Mouse (Mus musculus): ENCODE data around the gene Cradd. TPM values are rescaled to one million over a fixed set of nuclear protein-coding genes. Genes with fewer than 3 reads are reported as not detected.

Cradd gene
- polyA plus RNA-seq, 1 experiment from 2014 or later, result 7.6 TPM

DNA sequence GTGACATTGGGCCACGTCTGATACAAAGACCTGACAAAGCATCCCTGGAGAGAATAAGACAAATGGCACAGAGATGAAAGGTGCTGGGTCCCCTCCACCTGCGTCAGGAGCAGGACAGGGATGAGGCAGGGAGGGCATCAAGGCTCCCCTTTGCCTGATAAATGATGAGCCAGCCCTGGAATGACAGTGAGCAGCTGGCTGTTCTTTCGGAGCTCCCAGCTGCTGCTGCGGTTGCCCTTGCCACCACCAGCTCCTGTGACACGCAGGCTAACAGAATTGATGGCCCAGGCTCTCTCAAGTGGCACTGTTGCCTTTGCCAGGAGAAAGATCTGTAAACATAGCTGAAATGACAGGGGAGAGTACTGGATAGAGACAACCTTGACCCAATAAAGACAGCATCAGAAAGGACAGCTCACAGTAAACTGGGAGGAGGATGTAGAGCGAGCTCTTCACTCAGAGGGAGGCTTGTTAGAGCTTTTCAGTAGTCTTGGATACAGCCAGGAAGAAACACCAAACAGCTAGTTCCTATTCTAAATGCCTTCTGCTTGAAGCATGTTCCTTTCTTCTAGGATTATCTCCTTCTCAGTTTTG, 31.8 kb upstream of the Cradd start:
- Histone ChIP-seq H3K27ac (no peak overlapping the region), H3K27me3 (no peaks in the 10 kb centered on the region), H3K4me1 (replicated peaks) (no peaks in the 10 kb centered on the region), H3K9me3 (replicated peaks) (no peaks in the 10 kb centered on the region), H3K9ac (no peak overlapping the region), H3K4me3 (no peak overlapping the region), H3K4me2 (no peak overlapping the region), H3K36me3 (no peaks in the 10 kb centered on the region)
- no peak for ATAC-seq (replicated peaks; ENCODE audit: insufficient number of reproducible peaks, insufficient read depth, low FRiP score, low read depth)
- 36% methylated on average over 6 of the region's 6 CpGs for WGBS

DNA sequence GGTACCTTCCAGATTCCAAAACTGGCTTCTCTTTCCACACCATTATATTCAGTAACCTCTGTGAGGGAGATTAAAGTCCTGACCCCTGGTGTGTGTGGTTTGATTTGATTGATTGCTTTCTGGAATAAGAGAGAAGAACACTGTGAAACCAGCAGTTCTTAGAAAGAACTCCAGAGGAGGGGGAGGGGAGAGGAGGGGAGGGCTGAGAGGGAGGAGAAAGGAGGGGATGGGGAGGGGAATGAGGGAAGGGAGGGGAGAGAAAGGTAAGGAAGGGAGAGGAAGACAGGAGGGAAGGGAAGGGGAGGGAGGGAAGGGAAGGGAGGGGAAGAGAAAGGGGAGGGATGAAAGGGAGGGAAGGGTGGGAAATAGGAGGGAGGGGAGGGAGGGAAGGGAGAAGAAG, 30.7 kb upstream of the Cradd start:
- no peaks in the 10 kb centered on the region for H3K9me3 ChIP-seq (replicated peaks)
- H3K9ac ChIP-seq, result no peak overlapping the region
- no peak overlapping the region for H3K4me3 ChIP-seq
- H3K27ac ChIP-seq, result no peak overlapping the region
- no peaks in the 10 kb centered on the region for H3K36me3 ChIP-seq
- H3K4me2 ChIP-seq, result no peak overlapping the region
- no peaks in the 10 kb centered on the region for H3K4me1 ChIP-seq (replicated peaks)
- H3K27me3 ChIP-seq, result no peaks in the 10 kb centered on the region
- ATAC-seq (replicated peaks; ENCODE audit: insufficient number of reproducible peaks, insufficient read depth, low FRiP score, low read depth), result no peak

DNA sequence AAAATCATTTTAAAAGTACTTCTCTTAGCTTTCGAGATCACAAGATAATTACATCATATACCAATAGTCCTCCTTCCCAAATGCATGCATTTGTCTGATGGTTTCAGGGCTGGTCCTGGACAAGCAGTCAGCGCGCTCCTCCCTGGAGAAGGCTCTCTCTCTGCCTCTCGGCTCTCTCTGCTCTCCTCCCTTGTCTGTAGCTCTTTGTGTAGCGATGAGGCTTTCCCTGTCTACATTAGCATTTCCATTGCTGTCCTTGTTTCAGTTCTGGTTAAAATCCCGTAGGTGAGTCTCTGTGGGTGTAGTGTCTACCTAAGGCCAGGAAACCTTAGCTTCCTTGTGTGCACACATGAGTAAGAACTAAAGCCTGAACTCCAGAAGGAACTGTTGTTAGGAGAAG, 30.1 kb upstream of the Cradd start:
- Histone ChIP-seq H3K9ac (no peak overlapping the region), H3K4me3 (no peak overlapping the region), H3K9me3 (replicated peaks) (no peaks in the 10 kb centered on the region), H3K4me2 (no peak overlapping the region), H3K36me3 (no peaks in the 10 kb centered on the region), H3K27ac (no peak overlapping the region), H3K4me1 (replicated peaks) (no peaks in the 10 kb centered on the region), H3K27me3 (no peaks in the 10 kb centered on the region)
- ATAC-seq (replicated peaks; ENCODE audit: insufficient number of reproducible peaks, insufficient read depth, low FRiP score, low read depth), result no peak
- 85% methylated on average over 6 of the region's 6 CpGs for WGBS

DNA sequence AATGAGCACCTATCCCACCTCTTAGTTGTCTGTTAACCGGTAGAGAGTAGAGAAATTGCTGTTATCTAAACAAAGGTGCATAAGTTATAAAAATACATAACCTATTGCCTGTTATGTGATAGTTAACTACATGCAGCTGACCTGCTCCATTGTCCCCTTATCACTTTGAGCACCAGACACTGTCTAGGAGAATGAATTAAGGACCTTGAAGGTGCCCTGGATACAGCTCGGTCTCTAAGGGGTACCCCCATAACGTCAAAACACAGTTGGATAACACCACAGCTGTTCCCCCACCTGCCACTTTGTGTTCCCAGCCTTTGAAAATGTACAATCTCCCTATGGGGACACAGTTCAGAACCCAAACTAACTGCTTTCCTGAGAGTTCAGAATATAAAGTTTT, 24.5 kb upstream of the Cradd start:
- Histone ChIP-seq H3K27me3 (no peaks in the 10 kb centered on the region), H3K4me3 (no peak overlapping the region), H3K4me1 (replicated peaks) (no peaks in the 10 kb centered on the region), H3K27ac (no peak overlapping the region), H3K9me3 (replicated peaks) (no peaks in the 10 kb centered on the region), H3K36me3 (no peaks in the 10 kb centered on the region), H3K9ac (no peak overlapping the region), H3K4me2 (no peak overlapping the region)
- no peak for ATAC-seq (replicated peaks; ENCODE audit: insufficient number of reproducible peaks, insufficient read depth, low FRiP score, low read depth)
- WGBS, result 55% methylated on average over 3 of the region's 3 CpGs

DNA sequence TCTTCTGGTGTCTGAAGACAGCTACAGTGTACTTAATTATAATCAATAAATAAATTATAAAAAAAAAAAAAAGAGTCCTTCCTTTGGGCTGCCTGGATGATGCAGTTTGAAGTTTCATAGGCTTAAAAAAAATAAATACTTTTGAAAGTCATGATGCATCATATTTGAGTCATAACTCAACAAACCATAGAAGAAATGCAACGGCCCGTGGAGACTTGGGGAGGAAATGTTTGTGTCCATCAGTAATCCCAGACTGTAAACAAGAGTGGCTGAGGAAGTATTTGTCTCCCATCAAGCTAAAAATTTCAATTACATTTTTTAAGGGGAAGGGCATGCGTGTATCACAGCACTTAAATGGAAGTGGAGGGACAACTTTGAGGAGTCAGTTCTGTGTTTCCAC, 23.8 kb upstream of the Cradd start:
- Histone ChIP-seq H3K4me3 (no peak overlapping the region), H3K9me3 (replicated peaks) (no peaks in the 10 kb centered on the region), H3K9ac (no peak overlapping the region), H3K27ac (no peak overlapping the region), H3K4me2 (no peak overlapping the region), H3K36me3 (no peaks in the 10 kb centered on the region), H3K4me1 (replicated peaks) (no peaks in the 10 kb centered on the region), H3K27me3 (no peaks in the 10 kb centered on the region)
- WGBS, result 90% methylated on average over 3 of the region's 3 CpGs
- ATAC-seq (replicated peaks; ENCODE audit: insufficient number of reproducible peaks, insufficient read depth, low FRiP score, low read depth), result no peak

DNA sequence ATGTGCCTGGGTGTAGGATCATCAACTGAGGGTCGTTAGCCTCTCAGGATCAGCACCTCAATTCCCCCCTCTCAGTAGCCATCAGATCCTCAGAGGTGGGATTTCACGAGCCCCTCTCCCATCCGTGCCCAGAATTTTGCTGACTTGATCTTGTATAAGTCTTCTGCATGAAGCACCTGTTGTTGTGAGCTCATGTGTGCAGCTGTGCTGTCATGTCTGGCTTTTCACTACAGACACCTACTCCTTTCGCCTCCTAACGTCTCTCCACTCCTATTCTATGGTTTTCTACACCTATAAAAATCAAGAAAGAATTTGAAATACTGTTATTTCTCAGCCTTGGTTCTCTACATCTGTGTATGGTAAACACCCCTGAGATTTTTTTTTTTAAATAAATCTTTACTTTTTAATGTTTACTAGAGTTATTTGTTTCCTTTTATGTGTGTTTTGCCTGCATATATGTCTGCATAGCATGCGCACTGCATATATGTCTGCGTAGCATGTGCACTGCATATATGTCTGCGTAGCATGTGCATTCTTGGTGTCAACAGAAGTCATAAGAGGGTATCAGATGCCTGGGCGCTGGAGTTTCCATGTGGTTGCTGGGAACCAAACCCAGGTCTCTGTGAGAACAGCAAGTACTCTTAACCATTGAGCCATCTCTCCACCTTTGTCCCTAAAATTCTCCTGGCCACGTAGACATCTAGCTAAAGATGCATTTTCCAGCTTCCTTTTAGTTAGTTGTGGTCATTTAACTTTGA, 19.1 kb upstream of the Cradd start:
- Histone ChIP-seq H3K9ac (no peak overlapping the region), H3K4me1 (replicated peaks) (no peaks in the 10 kb centered on the region), H3K4me2 (no peak overlapping the region), H3K27me3 (no peaks in the 10 kb centered on the region), H3K27ac (no peak overlapping the region), H3K9me3 (replicated peaks) (no peaks in the 10 kb centered on the region), H3K36me3 (no peaks in the 10 kb centered on the region), H3K4me3 (no peak overlapping the region)
- WGBS, result 80% methylated on average over 10 of the region's 10 CpGs
- ATAC-seq (replicated peaks; ENCODE audit: insufficient number of reproducible peaks, insufficient read depth, low FRiP score, low read depth), result no peak

DNA sequence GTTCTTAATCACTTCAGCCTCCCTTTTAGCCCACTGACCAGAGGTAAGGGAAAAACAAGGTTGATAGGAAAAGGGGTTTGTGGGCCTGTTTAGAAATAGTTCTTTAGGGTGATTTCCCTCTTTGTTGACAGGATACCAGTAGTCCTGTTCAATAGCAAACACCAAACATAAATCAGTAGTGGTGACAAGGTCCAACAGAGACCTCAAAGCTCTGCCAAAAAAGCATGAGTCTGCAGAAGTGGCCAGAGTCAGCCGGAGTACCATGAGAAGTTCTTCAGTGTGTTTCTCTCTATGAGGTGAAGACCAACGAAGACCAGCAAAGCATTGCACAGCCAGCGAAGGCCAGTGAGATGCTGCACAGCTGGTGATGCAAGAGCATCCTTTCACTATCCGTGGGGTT, 16.7 kb upstream of the Cradd start:
- Histone ChIP-seq H3K27me3 (no peaks in the 10 kb centered on the region), H3K4me1 (replicated peaks) (peaks cover 10% of the 10 kb centered on the region), H3K9ac (no peak overlapping the region), H3K4me3 (no peak overlapping the region), H3K27ac (no peak overlapping the region), H3K4me2 (no peak overlapping the region), H3K36me3 (no peaks in the 10 kb centered on the region), H3K9me3 (replicated peaks) (no peaks in the 10 kb centered on the region)
- no peak for ATAC-seq (replicated peaks; ENCODE audit: insufficient number of reproducible peaks, insufficient read depth, low FRiP score, low read depth)
- 87% methylated on average over 4 of the region's 4 CpGs for WGBS

DNA sequence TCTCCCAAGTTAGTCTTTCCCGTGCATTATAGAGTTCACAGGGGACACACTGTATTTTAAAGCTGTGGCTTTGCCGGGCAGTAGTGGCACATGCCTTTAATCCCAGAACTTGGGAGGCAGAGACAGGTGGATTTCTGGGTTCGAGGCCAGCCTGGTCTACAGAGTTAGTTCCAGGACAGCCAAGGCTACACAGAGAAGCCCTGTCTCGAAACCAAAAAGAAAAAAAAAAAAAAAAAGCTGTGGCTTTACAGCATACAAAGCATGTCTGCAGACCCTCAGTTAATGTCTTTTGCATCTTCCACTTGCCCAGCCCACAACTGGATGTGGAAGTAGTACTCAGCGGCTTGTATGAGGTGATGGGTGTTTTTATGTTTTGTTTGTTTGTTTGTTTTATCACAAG, 13.7 kb upstream of the Cradd start:
- H3K27me3 ChIP-seq, result no peaks in the 10 kb centered on the region
- H3K4me2 ChIP-seq, result no peak overlapping the region
- H3K9ac ChIP-seq, result no peak overlapping the region
- H3K9me3 ChIP-seq (replicated peaks), result no peaks in the 10 kb centered on the region
- no peak overlapping the region for H3K27ac ChIP-seq
- H3K4me3 ChIP-seq, result no peak overlapping the region
- no peaks in the 10 kb centered on the region for H3K36me3 ChIP-seq
- peaks cover 10% of the 10 kb centered on the region for H3K4me1 ChIP-seq (replicated peaks)
- no peak for ATAC-seq (replicated peaks; ENCODE audit: insufficient number of reproducible peaks, insufficient read depth, low FRiP score, low read depth)
- 74% methylated on average over 5 of the region's 5 CpGs for WGBS

DNA sequence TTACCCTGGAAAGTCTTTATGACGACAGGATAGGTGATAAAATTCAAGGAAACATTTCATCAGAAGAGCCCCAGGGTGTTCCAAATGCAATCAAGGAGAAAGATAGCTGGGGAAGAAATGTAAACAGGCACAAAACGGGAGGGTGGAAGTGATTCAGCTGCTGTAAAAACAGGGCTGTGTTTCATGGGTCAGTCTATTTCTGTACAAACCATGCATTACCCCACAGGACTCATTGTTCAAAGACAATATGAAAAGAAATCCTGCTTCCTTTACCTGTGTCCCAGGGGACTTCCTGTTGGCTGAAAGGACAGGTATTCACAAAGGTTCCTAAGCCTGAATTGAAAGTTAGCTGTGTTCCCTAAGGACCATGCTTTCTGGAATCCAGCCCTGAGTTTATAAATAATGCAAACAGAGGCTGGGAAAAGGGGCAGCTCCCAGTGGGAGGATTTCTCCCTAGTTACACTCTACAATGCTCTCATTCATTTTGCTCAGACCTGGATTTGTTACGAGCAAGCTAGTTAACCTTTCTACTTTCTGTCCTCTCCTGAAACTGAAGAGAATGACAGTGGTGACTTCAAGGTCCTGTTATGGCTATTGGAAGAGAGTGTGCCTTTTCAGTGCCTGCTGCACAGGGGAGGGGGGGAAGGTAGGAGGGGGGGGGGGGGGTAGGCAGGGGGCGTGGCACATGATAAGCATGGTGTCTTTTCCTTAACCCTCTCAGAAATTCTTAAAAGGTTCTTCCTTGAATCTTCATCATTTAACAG, 13.0 kb upstream of the Cradd start:
- WGBS, result 13% methylated on average over 4 of the region's 4 CpGs
- 0 out of 2 replicates have a peak overlapping the region, but pooled peaks have one; percentile 2 for H3K4me2 ChIP-seq
- no peak overlapping the region for H3K4me3 ChIP-seq
- H3K4me1 ChIP-seq (replicated peaks), result peaks cover 10% of the 10 kb centered on the region
- no peaks in the 10 kb centered on the region for H3K9me3 ChIP-seq (replicated peaks)
- ATAC-seq (replicated peaks; ENCODE audit: insufficient number of reproducible peaks, insufficient read depth, low FRiP score, low read depth), result no peak
- H3K9ac ChIP-seq, result no peak overlapping the region
- no peaks in the 10 kb centered on the region for H3K36me3 ChIP-seq
- H3K27me3 ChIP-seq, result no peaks in the 10 kb centered on the region
- H3K27ac ChIP-seq, result peak overlapping the region; percentile 5; the same call in 1 of the 2 replicates

DNA sequence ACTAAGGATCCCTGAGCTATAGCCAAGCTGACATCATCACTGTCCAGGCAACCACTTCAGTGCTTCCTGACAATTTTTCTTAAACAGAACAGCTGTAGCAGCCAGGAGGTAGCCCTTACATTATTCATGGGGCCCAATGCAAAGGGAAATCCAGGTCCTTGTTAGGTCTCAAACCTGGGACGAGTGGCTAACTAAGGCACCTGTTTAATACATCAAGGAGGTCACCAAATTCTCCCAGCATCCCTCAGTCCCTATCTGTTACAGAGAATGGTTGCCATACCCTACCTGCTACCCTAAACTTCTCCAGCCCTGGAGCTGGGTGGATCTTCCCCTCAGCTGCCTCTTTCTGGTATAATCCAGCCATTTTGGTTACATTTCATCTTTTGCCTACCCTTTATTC, 10.9 kb upstream of the Cradd start:
- H3K27ac ChIP-seq, result no peak overlapping the region
- no peak overlapping the region for H3K9ac ChIP-seq
- no peak for ATAC-seq (replicated peaks; ENCODE audit: insufficient number of reproducible peaks, insufficient read depth, low FRiP score, low read depth)
- H3K27me3 ChIP-seq, result no peaks in the 10 kb centered on the region
- peaks cover 10% of the 10 kb centered on the region for H3K4me1 ChIP-seq (replicated peaks)
- 79% methylated on average over 1 of the region's 1 CpGs for WGBS
- no peaks in the 10 kb centered on the region for H3K9me3 ChIP-seq (replicated peaks)
- H3K4me3 ChIP-seq, result no peak overlapping the region
- no peak overlapping the region for H3K4me2 ChIP-seq
- no peaks in the 10 kb centered on the region for H3K36me3 ChIP-seq

DNA sequence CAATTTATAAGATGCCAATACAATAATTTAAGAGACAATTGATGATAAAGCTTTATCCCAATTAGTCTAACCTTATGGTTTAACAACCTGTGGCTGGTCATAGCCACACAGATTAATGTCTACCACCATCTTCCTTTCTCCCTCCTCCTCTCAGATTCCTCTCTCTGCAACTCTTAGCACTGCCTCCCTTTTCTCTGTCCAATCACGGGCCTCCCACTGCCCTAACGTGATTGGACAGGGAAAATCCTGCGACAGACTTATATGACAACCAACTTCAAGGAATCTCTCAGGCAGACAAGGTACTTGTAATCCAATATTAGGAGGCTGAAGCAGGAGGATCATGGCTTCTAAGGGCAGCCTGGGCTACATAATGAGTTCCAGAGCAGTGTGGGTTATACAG, 8.7 kb upstream of the Cradd start:
- Histone ChIP-seq H3K4me2 (no peak overlapping the region), H3K4me3 (no peak overlapping the region), H3K36me3 (no peaks in the 10 kb centered on the region), H3K27ac (no peak overlapping the region), H3K4me1 (replicated peaks) (peaks cover 10% of the 10 kb centered on the region), H3K9me3 (replicated peaks) (no peaks in the 10 kb centered on the region), H3K9ac (no peak overlapping the region), H3K27me3 (no peaks in the 10 kb centered on the region)
- no peak for ATAC-seq (replicated peaks; ENCODE audit: insufficient number of reproducible peaks, insufficient read depth, low FRiP score, low read depth)
- WGBS, result 89% methylated on average over 3 of the region's 3 CpGs

All from heart, embryonic 15.5 days (tissue).